Mouse (Mus musculus): ENCODE measurements around the gene Tas2r143.

Tas2r143 gene

DNA sequence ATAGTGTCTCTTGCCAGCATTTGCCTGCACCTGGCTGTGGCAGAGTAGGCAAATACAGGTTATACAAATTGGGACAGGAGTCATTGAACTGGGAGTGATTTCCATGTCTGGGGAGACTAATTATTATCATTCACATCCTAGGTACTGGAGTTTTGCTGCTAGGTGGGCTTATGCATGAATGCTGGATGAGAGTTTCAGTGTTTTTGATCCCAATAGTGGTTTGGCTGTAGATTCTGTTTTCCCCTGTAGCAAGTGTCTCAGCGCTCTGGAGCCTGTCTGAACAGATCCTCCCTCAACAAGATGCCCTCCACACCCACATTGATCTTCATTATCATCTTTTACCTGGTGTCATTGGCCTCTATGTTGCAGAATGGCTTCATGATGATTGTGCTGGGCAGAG lies at the start of gene Tas2r143:
Gene Tas2r143 (plus strand): TSS at position 301 of the 400 bp plus-strand sequence.
- DNase-seq = no peak

DNA sequence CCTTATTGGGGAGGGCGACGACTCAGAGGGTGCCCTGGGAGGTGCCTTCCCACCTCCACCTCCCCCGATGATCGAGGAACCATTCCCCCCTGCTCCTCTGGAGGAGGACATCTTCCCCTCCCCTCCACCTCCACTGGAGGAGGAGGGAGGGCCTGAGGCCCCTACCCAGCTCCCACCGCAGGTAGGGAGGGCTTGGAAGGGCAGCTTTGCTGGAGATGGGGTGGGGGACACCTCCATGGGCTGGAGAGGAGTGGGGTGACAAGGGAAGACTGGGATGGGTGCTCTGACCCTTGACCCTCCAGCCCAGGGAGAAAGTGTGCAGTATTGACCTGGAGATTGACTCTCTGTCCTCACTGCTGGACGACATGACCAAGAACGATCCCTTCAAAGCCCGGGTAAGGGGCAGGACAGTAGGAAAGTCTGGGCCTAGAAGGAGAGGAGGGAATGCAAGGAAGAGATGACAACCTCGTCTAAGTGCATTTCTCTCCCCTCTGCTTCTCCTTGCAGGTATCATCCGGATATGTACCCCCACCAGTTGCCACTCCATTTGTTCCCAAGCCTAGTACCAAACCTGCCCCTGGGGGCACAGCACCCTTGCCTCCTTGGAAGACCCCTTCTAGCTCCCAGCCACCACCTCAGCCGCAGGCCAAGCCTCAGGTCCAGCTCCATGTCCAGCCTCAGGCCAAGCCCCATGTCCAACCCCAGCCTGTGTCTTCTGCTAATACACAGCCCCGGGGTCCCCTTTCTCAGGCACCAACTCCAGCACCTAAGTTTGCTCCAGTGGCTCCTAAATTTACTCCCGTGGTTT lies 48.9 kb upstream of the Tas2r143 start:
- DNase-seq = peak in 1 of 2 experiments; percentile 15

DNA sequence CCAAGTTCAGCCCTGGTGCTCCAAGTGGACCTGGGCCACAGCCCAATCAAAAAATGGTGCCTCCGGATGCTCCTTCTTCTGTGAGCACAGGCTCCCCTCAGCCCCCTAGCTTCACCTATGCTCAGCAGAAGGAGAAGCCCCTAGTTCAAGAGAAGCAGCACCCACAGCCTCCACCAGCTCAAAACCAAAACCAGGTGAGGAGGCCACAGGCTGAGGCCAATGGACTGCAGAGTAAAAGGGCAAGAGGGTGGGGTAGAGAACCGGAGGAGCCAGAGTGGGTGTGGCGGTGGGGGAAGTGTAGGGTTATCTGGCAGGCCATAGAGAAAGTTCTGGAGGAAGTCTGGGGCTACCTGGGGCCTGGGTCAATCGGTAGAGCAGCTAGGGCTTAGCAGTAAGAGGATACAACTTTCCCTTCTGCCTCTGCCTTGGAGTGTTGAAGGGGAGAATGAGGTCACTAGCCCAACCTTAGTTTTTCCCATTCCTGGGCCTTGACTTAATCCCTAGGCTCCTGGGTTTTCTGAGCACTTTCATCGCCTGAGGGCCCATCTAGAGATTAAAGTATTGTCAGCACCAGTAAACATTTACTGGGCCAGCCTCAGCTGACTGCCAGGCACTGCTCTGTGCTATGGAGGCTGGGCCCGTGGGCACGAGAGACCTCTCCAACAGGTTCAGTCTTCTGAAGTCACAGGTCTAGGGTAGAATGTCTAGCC lies 48.1 kb upstream of the Tas2r143 start:
- peak in 1 of 2 experiments; percentile 59 for DNase-seq

DNA sequence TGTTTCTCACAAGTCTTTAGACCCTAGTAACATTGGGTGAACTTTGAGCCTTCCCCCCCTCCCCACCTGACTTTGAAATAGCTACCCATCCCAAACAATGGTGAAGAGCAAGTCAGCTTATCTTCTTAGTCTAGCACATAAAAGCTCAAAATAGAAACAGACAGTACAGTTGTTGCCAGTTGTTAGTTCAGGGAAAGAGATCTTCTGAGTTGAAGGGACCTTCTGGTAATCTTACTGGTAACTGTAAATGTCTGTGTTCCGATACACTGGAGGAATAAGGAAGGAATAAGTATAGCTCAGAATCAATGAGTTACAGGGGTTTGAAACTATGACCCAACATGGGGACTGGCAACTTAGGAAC lies 47.6 kb upstream of the Tas2r143 start:
- DNase-seq = no peak

DNA sequence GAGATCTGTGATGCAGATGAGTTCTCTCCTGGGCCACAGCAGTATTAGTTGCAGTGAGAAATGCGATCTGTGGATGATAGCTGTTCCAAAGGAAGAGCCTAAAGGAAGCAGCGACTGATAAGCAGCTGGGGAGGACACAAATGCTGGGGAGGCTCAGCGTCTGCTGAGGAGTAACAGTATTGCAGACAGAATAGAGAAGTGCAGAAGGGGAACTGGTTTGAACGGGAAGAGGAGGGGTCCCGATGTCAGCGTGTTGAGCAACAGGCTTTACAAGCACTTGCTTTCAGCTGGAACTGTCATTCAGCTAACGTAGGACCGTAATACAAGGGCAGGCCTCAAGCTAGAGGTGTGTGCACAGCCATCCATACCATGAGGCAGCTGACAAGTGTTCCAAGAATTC lies 46.9 kb upstream of the Tas2r143 start:
- no peak for DNase-seq

DNA sequence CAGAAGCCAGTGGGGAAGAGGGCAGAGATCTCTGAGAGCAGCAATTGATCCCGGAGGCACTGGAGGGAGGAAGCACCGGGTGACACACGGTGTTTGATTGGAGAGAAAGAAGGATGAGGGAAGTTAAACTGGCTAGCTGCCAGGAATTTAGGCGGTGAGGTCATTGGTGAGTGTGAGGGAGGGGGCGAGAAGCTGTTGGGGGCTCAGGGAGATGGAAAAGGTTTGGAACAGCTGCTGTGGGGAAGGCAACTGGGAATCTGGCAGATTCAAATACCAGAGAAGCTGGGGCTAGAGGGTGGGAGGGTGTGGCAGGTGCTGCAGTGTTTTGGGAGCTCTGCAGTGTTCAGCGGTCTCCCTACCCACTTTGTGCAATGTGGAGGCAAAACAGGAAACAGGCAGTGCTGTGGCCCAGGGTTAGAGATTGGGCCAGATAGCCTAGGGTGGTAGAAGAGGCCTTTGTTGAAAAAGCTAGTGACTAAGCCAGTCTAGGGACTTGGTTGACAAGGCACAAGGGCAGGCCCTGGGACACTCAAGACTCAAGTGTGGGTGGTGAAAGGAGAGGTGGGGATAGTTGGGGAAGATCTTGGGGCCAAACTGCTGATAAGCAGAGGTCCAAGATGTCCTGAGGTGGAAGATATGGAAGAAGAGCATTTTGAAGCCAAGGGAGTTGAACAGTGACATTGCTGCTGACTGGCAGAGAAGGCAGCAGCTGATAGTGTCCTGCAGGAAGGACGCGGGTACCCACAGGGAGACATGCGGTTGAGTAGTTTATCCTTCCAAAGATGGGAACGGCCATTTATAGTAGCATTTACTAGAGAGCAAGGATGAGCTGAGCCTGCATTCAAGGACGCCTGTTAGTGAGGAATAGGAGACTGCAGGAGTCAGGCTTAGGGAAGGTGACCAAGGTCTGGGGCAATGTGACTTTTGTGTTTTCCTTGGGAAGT lies 45.7 kb upstream of the Tas2r143 start:
- no peak for DNase-seq

DNA sequence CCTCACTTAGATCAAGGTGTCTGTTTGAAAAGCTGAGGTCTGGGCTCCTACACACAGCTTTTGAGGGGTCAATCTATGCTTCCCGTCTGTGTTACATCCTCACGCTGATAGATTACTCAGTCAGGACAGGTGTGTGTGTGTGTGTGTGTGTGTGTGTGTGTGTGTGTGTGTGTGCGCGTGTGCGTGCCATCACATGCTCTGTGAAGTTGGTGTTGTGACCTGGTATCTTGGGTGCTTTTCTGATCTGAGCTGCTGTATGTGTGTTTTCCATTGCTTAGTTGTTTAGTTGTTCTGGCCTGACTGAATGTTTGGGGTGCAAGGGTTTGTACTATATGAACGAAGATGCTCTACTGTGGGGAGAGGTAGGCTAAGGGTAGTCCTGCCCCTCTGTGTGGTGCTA lies 44.7 kb upstream of the Tas2r143 start:
- DNase-seq = no peak

DNA sequence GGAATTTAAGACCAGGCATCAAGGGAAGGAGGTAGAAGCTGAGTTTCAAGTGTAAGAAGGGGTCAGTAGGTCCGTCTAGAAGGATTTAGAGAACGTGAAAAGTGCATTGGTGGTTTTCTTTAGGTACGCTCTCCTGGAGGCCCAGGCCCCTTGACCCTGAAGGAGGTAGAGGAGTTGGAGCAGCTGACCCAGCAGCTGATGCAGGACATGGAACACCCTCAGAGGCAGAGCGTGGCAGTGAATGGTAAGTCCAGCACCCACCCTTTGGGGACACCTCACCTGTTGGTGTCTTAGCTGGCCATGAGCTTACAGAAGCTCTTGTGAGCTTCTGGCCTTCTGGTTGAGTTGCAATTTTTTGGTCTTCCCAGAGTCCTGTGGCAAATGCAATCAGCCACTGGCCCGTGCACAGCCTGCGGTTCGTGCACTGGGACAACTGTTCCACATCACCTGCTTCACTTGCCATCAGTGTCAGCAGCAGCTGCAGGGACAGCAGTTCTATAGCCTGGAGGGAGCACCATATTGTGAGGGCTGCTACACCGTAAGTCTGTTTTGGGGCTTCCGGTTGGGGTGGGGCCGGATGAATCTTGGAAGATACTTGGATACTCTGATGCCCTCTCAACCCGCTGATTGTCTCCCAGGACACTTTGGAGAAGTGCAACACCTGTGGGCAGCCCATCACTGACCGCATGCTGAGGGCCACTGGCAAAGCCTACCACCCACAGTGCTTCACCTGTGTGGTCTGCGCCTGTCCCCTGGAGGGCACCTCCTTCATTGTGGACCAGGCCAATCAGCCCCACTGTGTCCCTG lies 44.0 kb upstream of the Tas2r143 start:
- no peak for DNase-seq

DNA sequence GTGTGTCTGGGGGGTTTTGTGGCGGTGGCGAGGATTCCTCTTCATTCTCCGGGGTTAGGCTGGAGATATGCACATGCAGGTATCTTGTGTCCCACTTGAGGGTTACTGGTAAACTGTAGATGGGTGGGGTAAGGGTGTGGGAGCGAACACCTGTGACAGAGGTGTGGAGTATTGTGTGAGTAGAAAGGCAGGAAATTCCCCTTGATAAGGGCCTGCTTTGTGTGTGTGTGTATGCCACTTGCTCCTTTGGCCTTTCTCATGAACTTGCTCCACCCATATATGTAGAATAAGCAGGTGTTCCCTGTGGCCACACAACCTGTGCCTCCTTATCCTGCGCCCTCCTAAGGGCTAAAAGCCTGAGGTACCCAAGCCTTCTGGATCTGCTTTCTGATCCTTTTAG lies 43.1 kb upstream of the Tas2r143 start:
- no peak for DNase-seq

DNA sequence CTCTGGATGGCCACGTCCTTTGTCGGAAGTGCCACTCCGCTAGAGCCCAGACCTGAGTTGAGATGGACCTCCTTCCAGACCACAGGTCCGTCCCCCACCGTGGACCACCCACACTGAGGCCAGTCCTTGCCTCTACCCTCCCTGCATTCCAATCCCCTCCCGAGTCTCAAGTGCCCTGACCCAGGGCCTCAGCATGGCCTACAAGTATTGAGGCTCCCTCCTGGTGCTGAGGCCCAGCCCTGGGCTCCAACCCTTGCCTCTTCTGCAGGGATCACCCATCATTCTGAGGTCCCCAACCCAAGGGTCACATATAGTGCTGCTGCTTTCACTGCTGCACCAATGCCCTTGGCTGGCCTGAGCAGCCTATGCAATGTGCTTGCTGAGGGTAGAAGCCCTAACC lies 42.1 kb upstream of the Tas2r143 start:
- no peak for DNase-seq

DNA sequence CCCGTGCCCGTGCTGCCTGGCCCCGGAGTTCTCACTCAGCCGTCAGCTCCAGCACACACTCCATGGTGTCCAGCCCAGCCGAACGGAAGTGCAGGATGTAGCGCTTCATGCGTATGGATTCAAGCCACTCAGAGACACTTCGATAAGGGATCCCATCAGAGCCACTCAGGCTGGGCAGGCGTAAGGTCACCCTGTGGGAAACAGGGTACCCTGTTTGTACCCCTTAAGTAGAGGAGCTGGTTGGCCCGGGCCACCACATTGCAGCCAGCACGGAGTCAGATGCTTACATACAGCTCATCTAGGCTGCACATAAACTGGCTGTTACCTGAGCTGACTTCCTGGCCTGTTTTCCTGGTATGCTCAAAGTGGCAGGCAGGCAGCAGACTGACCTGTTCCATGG lies 41.1 kb upstream of the Tas2r143 start:
- DNase-seq = no peak

DNA sequence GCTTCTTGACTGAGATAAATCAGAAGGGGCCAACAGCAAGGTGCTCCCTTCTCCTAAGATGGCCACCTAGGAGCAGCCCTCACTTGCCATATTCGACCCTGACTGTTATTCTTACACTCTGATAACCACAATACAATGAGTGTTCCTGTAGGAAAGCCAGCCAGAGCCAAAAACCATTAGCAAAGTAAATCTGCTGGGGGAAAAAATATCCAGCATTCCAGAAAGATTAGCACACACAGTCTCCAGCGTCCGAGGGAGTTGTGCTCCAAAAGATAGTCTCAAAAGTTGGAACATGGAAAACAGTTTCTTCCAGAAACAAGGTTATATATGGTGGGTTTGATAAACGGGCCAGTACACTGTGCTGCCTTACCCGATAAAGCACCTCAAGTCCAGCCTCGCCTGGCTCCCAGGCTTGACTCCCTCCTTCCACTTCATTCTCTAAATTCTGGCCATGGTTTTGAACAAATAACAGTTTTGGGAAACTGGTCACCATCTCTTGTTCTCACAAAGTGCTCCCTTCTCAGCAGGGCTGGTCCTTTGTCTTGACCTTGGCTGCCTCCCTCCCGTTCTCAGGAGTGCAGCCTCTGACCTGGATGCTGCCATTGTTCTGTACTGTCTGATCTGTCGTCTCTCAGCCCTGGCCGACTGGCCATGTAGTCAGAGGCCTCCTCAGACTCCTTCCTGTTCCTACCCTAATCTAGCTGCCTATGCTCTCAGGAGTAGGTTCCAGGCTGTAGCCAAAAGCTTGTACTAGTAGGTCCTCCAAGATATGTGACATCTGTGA lies 40.5 kb upstream of the Tas2r143 start:
- DNase-seq = no peak

DNA sequence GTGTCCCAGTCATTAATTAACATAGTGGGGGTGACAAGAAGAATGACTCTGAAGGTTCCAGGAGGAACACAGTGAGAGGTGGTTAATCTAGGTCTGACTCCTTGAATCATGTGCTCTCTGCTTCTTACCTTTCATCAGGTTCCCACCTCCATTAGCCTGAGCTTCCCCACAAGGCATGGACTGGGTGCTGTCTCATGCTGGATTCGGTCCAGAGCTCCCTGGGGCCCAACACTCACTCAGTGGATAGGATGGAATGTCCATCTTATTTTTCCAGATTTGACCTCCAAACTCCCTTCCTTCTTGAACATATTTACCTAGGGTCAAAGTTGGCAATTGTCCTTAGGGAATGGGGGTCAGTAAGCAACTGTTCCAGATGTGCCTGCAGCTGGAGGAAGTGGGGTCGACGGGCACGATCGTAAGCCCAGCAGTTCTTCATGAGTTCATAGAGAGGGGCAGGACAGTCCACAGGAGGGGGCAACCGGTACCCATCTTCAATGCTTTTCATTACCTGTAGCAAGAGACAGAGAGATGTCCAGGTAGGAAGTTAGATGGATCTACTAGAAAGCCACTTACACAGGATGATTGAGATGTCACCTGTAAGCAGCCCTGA lies 39.7 kb upstream of the Tas2r143 start:
- no peak for DNase-seq

DNA sequence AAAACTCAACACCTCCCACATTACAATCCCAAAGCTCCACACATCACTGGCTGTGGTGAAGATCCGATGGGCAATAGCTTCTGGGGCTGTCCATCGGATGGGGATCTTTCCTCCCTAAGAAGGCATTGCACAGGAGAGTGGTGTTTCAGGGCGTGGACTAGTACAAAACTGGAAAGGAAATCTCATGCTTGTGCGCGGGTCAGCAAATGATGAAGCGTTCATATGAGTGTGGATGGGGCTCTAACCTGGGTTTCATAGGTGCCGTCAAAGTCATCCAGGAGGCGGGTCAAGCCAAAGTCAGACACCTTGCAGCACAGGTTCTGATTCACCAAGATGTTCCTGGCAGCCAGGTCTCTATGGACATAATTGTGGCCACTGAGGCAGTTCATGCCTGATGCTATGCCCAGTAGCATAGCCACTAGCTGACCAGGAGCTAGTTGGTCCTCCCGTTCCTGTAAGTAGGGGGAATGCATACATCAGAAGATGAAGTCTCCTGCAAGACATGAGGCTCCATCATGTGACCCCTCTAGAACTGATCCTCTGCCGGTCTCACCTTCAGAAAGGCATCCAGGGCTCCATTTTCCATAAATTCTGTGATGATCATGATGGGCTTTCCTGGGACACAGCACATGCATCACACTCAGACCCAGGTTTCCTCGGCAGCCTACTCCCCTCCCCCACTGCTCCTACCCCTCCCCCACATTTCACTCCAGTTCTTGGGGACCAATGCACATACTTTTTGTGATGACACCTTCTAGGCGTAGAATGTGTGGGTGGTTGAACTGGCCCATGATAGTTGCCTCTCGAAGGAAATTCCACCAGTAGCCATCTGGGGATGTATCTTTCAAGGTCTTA lies 38.8 kb upstream of the Tas2r143 start:
- DNase-seq = no peak

DNA sequence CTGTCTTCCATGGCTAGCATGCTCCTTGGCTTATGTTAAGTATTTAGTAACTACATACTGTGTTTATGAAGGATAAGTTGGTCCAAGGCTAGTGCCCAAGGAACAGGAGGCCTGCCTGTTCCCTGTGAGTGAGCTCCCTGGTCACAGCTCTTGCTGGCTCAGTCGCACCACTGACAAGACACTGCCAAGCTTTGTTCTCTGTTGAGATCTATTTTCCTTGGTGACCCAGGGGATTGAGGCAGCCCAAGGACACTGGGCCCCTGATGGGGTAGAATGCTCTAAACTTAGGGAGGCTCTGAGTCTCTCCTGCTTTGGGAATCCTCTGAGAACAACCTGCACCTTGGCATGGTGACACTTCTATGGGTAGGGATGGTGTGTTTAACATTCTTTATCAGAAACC lies 38.0 kb upstream of the Tas2r143 start:
- no peak for DNase-seq

DNA sequence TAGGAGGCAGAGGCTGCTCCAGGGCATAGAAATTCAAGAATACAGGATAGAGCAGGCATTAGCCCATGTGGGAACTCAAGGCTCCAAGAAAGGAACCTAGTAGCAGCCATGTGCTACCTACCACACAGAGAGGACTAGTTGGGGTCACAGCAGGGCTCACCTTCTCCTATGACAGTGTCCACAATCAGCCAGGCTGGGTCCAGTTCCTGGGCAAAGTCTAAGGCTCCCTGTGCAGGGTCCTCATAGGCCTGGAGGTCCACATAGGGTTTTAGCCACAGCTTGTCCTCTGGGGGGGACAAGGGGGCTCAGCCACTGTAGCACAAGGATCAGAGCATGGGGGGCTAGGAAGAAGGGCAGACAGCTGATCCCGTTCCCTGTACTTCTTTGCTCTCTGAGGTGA lies 37.5 kb upstream of the Tas2r143 start:
- no peak for DNase-seq

DNA sequence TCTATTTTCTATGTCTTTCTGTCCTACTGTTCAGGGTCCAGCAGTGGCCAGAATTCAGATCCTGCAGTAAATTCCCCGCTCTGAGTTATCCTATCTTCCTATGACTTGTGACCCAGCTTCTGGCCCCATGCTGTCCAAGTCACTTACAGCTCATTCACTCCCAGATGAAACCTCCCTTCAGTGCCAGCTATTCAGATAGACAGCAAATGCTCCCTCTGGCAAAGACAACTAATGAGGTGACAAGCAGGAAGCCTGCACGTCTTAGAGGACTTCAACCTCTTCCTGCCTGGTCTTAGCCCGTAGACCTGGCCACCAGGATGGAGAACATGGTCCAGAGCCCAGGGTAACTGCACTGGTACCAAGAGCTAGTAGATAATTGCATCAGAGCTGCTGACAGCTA lies 37.1 kb upstream of the Tas2r143 start:
- no peak for DNase-seq

DNA sequence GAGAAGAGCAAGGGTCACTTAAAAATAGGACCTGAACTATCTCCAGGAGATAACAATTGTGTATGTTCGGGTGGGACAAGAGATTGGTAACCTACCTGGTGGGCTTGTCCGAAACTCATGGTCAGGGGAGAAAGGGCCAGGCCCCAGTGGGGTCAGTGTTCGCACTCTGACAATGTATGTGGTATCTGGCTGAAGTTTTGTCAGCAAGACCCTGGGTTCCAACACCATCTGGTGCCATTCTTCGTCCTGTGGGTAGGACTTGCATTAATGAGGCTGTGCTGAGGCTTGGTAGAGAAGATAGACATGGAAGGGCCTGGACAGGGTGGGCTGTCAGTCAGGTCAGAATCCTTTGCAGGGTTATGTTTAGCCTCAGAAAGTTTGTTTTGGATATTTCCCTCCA lies 36.0 kb upstream of the Tas2r143 start:
- no peak for DNase-seq

DNA sequence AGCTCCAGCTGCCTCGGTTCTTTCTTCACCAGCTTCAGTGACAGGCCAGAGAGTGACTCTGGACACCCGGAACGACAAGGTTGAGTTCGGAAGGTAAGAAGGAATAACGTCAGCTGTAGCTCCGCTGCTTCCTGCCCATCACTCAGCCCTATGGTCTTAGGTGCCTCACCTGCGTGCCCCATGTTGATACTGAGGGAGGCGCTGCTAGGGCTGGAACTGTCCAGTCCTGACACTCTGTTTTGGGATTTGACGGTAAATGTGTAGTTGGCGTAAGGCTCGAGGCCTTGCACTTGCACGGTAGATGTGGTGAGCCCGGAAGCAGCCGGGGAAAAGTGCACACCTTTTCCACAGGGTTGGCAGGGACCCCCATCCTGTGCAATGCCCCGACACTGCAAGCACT lies 35.4 kb upstream of the Tas2r143 start:
- no peak for DNase-seq

DNA sequence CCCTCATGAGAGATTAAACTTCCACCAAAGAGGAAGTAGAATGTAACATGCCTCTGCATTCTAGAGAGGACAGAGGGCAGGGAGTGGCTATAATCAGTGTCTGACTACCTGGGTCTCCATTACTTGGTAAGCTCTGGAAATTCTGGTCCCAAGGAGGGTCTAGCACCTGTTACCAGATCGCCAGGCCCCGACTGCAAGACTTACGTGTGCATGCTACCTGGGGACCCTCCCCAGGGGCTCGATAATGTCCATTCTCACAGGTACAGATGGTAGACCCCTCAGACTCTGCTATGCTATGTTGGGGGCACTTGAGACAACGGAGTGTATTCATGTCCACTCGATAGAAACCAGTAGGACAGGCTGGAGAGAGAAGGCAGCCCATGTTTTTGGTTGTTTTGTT lies 34.8 kb upstream of the Tas2r143 start:
- no peak for DNase-seq
